Mouse (Mus musculus): ENCODE results near the gene Glod4.

Glod4 gene

DNA sequence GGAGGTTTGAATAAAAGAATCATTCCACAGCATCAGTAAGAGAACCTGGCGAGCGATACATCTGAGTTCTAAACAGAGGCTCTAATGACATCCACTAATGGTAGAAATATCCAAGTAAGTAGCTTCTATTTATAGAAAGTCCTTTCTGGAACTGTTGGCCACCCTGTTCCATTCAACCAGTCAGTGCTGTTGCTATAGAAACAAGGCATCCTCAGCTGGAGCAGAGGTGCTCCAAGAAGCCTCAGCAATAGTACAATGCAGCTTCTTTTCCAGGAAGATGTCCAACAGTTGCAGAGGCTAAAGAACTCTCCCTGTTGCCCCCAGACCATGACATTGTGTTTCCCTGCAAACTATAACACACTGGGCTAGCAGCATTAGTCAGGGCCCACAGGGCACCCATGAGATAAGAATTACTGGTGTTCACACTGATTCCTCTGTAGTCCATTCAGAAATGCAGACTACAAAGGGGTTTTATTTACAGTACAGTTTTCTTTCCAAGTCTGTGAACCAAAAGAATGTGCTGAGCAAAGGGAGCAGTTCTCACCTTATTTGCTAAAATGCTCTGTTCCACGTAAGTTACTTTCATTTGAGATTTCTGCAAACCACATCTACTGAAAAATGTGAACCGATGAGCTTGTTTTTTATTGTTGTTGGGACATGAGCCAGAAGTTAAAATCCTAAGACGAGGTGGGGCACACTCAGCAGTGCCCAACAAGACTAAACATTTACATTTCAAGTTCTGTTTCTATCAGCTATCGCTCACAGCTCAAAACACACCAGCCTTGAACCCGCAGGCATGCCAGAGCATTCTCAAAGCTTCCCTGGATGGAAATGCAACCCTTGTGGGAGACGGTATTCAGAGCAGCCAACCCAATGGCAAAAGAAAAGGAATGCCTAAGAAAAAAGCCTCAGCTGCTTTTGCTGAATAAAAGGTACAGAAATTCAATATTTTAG lies 95.2 kb downstream of the Glod4 start:
- in situ Hi-C loops (cut with MboI) = no loop called here

DNA sequence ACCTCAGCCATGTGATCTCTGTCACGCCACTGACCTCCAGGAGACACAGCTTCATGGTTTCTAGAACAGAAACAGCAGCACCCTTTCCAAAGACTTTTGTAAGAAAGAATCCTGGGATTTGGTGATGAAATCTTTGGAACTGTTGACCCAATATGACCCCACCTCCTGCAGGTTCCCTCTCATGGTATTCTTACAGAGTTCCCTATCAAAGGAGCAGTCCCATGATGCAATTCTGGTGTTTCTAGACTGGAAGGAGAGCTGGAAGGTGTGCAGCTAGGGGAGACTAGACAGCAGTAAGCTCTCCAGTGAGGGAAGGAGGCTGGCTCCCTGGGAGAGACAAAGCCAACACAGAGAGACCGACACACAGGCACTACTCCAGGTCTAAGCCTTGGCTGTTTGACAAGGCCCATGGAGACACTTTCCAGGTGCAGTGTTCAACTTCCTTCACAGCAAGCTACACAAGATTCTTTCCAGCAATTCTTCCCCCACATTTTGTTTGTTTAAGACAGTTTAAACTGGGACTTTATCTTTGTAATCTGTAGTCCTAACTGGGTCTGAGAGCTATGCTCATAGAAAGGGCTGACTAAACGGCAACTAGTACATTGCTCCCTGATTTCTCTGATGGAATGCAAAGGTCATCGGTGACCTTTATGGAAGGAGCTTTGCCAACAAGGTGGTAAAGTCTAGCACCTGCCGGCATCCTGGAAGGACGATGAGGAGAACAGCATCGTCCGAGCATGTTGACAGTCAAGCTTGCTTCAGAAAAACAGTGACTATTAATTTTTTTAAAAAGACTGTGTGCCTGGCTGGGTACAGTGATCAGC lies 97.1 kb downstream of the Glod4 start:
- in situ Hi-C loops (cut with MboI) = no loop called here

DNA sequence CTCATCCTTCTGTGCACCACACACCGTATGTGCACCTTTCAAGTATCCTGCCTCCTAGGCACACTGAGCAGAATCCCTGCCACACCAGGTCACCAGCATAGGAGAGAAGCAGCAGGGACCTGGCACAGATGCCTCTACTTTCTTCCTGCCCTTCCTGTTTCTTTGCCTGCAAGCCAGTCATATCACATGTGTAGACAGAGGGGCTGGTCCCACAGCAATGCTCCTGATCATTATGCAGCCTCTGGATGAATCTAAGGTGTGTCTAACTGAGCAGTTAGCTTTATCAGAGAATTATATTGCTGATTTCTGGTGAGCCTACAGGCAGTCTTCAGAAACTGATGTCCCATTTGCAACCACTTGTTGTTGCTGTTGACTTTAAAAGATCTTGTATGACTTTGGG lies 98.4 kb downstream of the Glod4 start:
- in situ Hi-C loops (cut with MboI) = no loop called here

DNA sequence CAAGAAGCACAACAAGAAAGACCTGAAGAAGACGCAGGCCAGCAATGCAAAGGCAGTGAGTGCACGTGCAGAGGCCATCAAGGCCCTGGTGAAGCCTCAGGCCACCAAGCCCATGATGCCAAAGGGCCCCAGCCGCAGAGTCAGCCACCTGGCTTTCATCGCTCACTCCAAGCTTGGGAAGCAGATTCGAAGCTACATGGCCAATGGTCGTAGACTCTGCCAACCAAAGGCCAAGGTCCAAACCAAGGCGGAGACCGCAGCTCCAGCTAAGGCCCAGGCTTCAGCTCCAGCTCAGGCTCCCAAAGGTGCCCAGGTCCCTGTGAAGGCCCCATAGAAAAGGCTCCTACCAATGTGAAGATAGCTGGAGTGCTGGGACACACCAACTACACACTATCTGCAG lies 99.1 kb downstream of the Glod4 start:
- in situ Hi-C loops (cut with MboI) = no loop called here

DNA sequence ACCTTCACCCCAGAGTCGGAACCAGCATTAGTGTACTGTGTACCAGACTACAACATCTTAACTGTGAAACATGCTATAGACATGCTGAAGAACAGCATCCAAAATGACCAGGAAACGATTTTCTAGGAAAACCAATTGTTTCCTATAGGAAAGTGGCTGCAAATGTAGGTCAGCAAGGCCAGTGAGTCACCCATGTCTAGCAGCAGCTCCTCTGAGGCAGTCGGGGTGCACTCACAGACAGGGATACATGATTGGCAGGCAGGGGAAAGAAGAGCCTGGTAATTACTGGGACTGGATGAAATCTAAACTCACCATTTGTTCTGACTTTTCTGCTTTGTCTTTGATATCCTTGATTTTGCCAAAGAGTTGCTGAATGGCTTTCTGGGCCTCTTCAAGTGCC lies 105.5 kb downstream of the Glod4 start:
- in situ Hi-C loops (cut with MboI) = no loop called here

DNA sequence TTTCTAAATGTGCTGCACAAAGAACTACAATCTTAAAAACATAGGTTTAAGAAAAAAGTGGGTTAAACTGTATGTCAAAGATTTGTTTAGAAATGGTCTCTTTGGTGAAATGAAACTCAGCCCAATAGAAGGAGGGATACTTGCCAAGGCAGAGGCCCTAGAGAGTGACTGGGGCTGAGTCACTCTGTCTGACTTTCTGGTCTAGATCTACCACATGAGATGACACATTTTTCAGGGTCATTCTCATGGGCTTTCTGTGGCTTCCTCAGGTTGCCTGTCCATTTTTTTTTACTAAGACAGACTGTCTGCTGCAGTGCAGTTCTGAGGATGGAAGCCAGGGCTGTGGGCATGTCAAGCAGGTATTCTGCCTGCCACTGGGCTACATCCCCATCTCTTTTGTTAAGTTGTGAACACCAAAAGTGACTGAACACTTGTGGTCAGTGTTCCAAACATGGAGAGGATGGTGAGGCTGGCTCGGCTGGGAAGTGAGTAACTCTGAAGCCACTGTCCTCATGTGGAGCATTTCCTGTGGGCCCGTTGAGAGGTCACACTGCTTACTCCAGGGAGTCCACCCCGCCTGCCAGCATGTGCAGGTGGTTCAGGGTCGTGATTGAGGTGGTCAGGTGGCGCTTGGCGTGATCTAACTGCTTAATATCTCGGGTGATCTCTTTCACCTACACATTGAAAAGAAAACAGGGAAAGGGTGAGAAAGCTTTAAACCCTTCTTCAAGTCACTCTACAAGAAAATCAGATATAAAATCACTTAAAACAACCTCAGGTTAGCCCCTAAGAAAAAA lies 107.7 kb downstream of the Glod4 start:
- in situ Hi-C loops (cut with MboI) = no loop called here

DNA sequence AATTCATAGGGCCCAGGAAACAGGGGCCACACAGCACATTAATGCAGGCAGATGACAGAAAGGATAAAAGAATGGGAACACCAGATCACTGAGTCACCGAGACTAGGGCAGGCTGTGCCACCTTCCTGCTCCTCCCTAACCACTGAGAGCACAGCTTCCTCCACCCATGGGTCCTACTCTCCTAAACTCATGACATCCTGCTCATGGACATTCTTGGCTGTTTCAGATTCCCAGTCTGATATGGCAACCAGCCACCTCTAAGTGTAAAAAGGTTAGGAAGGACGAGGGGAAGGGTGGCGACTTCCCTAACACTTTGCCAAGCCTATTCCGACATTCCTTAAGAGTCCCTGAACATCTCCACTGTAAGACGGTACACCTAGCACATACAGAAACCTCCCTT lies 112.7 kb downstream of the Glod4 start:
- in situ Hi-C loops (cut with MboI) = no loop called here

DNA sequence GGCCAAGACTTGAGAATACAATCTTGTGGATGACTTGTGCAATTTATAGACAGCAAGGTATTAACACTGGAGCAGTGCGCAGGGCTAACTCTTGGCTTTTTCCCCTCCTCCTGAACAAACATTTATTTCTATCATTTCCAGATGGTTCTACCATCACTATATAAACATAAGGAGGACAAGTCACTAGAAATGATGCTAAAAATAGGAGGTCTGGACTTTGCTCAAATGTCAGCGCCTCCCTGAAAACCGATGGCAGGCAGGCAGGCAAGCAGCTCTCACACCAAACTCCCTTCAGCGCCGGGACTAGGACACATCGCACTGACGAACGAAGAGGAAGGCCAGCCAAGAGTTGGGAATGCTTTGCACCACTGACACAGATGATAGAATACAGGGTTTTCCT lies 118.1 kb downstream of the Glod4 start:
- in situ Hi-C loops (cut with MboI) = no loop called here

DNA sequence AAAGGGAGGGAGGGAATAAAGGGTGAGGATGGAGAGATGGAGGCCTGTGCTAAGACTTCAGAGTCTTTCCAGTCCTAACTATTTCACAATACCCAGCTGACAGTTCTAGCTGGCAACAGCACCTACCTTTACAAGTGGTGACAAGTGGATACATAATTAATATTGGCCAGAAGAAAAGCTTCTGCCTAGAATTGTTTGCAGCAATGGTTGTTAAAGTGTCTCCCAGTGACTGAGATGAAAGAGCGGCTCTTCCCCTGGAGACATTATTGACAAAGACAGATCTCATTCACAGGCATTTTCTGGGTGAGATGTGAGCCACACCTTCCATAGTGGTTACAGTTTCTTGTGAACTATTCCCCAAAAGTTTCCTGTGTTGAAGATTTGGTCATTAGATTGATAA lies 120.0 kb downstream of the Glod4 start:
- in situ Hi-C loops (cut with MboI) = no loop called here

DNA sequence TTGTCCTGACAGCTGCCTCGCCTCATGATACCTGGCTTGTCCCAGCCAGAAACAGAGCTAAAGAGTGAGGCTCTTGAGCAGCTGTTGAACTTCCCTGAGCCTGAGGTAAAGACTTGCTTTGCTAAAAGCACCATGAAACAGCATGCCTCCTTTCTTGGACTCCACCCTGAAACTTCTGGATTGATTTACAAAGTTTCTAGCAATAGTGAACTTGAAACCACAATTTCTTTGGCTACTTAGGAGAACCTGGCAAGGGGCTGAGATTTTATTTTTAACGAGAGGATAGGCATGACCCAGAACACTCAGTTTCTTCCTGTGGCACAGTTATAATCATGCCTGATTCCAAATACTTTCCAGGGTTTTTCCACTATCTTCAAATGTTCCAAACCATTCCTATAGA lies 121.0 kb downstream of the Glod4 start:
- in situ Hi-C loops (cut with MboI) = no loop called here

DNA sequence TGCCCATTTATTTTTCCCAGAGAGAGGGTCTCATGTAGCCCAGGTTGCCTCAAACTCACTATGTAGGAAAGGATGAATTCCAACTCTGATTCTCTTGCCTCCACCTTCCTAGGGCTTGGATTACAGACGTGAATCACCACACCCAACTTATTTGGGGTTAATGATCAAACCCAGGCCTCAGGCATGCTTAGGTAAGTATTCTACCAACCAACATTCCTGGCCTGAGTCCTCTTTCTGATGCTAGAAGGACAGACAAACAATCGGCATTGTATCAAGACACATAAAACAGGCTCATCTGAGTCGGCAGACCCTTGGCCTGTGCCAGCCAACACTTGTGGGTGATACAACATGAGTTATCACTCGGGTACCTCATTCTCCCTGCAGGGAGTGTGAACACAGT lies 122.4 kb downstream of the Glod4 start:
- in situ Hi-C loops (cut with MboI) = no loop called here

DNA sequence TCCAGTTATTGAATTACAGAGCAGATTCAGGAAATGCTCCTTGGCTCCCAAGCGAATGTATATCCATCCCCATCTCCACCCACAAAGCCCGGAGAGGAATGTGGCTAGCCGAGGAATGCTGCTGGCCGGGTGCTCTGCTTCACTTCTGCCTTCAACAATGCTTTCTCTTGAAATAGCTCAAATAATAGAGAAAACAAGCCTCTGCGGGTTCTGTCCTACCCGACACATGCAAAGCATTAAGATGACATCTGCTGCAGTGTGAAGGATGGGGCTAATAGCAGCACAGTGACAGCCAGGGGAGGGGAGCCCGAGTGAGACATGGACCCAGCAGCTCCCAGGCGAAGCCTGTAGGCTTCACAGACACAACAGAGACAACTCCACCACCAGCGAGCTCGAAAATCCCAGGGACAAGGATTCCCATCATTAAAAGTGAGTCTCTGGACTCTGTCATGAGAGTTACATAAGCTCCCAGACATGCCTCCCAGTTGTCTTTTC lies 123.1 kb downstream of the Glod4 start:
- in situ Hi-C loops (cut with MboI) = no loop called here

DNA sequence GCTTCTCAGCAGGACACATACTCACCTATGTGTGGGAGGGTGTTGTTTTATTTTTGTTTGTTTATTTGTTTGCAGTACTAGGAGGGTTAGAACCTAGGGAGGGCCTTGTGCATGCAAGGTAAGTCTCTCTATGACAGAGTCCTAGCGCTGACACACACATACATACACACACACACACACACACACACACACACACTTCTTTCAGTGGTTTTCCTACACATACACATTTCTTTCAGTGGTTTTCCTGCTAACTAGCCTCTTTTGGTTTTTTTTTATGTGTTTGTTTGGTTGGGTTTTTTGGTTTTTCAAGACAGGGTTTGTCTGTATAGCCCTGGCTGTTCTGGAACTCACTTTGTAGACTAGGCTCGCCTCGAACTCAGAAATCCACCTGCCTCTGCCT lies 133.1 kb downstream of the Glod4 start:
- in situ Hi-C loops (cut with MboI) = no loop called here

DNA sequence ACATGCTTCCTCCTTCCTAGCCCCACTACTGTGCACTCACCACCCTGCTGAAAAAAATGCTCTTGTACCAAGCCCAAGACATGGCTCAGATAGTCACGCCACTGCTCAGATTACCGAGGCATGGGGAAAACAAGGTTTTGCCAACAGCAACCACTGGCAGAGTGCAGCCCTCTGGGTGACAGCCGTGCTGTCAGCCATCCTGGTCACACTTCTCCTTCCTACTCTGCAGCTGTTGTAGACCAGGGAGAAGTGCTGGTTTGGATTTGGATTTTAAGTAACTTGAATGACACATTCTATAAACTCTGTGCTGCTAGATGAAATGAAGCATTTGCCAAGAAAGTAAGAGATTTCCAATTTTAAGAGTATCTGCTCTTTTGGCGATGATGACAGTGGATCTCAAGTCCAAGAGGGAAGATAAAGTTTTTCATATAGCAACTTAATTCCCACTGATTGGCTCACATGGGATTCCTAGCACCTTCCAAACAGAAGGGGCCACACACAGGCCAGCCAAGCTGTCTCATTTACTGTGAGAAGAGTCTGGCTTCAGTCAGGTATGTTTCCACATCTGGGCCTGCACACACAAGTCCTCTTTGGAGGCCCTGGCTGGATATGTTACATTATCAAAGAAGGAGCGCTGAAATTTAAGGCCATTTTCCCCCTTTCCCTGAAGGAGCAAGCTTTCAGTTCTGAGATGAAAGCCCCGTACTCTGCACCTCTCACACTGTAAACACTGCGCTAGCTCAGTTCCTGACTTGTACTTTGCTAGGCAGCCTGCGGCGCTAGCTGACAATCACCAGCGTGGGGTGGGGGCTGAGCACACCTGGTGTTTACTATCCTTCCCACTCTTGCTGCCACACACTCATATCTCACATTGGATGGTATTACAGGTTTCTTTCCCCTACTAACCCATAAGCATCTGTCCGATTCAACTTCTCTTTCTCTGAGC lies 136.7 kb downstream of the Glod4 start:
- in situ Hi-C loops (cut with MboI) = no loop called here

DNA sequence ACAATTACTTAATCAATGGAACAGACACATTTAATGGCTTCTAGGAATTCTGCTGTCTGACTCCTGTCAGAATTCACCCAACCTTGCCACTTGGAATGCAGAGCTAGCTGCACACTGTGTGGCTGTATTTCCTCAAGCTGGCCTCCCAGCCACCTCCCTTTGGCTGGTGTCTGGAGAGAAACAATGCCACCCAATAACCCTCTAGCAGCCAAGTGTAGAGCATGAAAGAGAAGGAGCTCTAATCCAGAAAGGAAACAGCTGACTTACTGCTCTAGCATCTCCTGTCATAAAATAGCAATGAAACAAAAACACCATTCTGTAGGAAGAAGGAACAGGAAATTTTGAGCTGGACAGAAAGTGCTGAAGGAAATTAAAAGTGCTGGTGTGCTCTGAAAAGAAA lies 142.4 kb downstream of the Glod4 start:
- in situ Hi-C loops (cut with MboI) = no loop called here

DNA sequence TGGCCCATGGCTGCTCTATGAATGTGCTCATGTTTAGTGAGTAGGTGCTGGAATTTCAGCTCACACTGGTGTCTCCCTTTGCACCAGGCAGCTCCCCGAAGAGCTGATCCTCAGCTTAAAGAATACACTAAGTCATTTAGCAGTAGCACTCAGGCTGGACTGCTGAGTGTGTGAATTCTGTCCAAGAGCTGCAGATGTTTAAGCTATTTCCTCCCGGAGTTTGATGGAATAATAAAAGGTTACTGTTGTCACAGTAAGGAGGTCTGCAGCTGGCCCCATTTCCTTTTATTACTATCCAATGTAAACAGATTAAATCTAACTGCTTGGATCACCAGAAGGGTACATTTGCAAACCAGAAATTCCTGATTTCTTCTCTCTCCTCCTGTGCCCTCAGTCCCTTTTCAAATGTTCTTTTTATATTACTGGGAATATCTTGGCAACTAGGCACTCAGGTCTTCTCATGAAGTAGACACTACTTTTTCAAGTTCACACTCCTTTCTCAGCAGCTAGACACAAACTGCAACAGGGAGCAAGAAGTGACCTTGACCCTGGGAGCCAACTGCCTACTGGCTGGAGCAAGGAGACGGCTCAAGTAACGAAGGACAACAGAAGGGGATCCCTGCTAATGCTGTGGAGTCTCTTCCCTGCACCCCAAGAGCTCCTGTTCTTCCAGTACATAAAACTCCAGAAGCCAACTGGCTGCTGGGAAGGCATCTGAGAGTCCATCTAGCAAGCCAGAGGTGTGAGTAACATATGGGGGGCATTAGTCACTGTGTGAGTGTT lies 144.1 kb downstream of the Glod4 start:
- in situ Hi-C loops (cut with MboI) = no loop called here

DNA sequence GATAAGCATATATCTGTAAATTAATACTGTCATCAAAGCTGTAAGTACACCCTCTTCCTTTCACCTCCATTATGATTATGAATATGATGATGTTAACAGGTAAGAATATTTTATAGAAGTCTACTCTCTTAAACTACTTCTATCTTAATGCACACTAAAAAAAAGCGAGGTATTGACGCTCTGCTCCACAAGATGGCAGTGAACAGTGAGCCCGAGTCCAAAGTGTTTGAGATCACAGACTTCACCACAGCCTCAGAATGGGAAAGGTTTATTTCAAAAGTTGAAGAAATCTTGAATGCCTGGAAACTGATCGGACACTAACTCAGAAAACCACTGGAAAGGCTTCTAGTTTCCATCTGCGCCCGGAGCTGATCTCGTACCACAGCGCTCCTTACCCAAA lies 149.9 kb downstream of the Glod4 start:
- in situ Hi-C loops (cut with MboI) = no loop called here

DNA sequence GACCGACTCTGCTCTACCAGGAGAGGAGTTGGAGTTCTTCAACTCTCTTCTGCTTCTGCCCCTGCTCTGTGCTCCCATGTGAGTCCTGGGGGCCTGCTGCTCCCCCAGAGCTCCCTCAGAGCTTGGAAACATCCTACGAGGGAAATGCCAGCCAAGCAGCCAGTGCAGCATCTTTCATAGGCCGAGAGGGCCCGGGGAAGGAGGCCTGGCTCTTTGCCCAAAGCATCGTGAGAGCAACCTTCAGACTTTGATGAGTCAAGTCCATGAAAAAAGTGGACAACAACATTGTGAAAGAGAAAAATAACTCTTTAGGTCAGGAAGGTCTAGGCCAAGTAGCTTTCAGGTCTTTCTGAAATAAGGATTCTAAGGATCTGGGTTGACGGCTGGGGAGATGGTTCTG lies 153.7 kb downstream of the Glod4 start:
- in situ Hi-C loops (cut with MboI) = no loop called here

DNA sequence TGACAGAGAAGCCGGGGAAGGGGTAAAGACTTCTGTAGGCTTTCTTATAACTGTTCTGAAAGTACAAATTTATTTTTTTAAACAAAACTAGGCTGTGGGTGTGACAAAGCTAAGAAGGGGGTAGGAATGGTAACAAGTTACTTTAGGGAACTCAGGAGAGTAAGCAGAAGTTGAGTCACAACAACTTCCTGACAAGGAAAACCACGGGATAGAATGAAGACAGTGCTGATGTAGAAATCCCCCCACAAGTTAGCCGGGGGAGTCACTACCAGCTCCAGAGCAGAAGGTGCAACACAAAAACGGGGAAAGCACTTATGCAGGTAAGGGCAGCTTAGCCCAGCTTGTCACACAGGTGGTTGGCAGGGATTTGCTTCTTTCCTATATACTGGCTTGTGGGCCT lies 155.0 kb downstream of the Glod4 start:
- in situ Hi-C loops (cut with MboI) = no loop called here

Data from mature B cell (primary cell).